Mouse (Mus musculus) embryonic facial prominence, embryonic 10.5 days (tissue): Measurements from ENCODE around the gene Rnf144a. TPM values are rescaled to one million over a fixed set of nuclear protein-coding genes. Genes with fewer than 3 reads are reported as not detected.

Experiments used
- DNase-seq: peaks from one replicate; pipeline ENCODE4 v3.0.0-alpha.2; 2017; ENCODE audit warnings: low spot score
- H3K27ac ChIP-seq: fragments of 300-500 bp; sonication (generic); replicated peaks from 2 replicates; pipeline ENCODE4 v1.5.1; 2016; ENCODE audit warnings: mild to moderate bottlenecking
- H3K27me3 ChIP-seq: fragments of 300-500 bp; sonication (generic); replicated peaks from 2 replicates; pipeline ENCODE4 v1.6.1; 2016; ENCODE audit warnings: low read depth, mild to moderate bottlenecking; ENCODE audit not compliant: poor library complexity, severe bottlenecking
- H3K36me3 ChIP-seq: fragments of 300-500 bp; sonication (generic); replicated peaks from 2 replicates; pipeline ENCODE4 v1.6.1; 2016; ENCODE audit warnings: mild to moderate bottlenecking, moderate library complexity
- H3K4me1 ChIP-seq: fragments of 300-500 bp; sonication (generic); 2 replicates; pipeline ENCODE4 v1.6.1; 2016
- H3K4me3 ChIP-seq: fragments of 300-500 bp; sonication (generic); 2 replicates; pipeline ENCODE4 v1.5.1; 2016; ENCODE audit warnings: mild to moderate bottlenecking, moderate library complexity
- H3K9me3 ChIP-seq: fragments of 300-500 bp; sonication (generic); 2 replicates; pipeline ENCODE4 v1.6.1; 2016; ENCODE audit warnings: mild to moderate bottlenecking
- WGBS: fragments of 180-500 bp; shearing (Covaris S2); methylation state at CpG from one replicate; pipeline ENCODE4 v1.1.7; 2016; 5-methylcytosine and 5-hydroxymethylcytosine counted together
- polyA plus RNA-seq: library from polyadenylated mRNA; unstranded; fragments of >200 nt; fragmentation: Nextera tagmentation; extraction: Ambion mirVana; gene quantifications from 2 replicates; pipeline ENCODE4 v1.2.1, GENCODE M21; 2016

The Rnf144a gene
- polyA plus RNA-seq, 1 experiment from 2014 or later, result 44.9 TPM

GRCm38 (mm10) chr12:26385735-26386134 is 29.3 kb downstream of the Rnf144a start:
- Histone ChIP-seq H3K36me3 (peaks cover 99% of the 10 kb centered on the region), H3K27me3 (no peaks in the 10 kb centered on the region), H3K4me1 (peaks cover 18% of the 10 kb centered on the region), H3K9me3 (no peaks in the 10 kb centered on the region), H3K27ac (no peak overlapping the region), H3K4me3 (no peak overlapping the region)
- DNase-seq, result no peak
- 84% methylated on average over 6 of the region's 6 CpGs for WGBS

DNA sequence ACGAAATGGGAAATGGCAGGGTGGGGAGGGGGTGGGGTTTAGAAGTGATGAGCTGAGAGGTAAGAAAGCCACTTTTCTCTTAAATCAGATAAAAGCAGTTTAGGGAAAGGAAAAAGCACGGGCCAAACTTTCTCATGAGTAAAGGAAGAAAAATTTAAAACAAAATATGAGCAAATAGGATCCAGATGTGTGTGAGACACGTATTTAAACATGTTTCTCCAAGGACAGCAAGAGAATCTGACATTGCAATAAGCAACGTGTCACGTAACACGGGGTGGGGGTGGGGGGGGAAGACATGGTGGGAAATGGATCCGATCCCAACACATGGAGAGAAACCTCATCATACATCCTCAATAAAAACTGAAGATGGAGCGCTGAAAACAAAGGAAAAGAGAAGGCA is 33.3 kb downstream of the Rnf144a start:
- H3K36me3 ChIP-seq, result peaks cover 99% of the 10 kb centered on the region
- no peak overlapping the region for H3K27ac ChIP-seq
- no peak overlapping the region for H3K4me3 ChIP-seq
- no peaks in the 10 kb centered on the region for H3K27me3 ChIP-seq
- DNase-seq, result no peak
- no peaks in the 10 kb centered on the region for H3K9me3 ChIP-seq
- 80% methylated on average over 8 of the region's 8 CpGs for WGBS
- H3K4me1 ChIP-seq, result peaks cover 2% of the 10 kb centered on the region; the same call in 1 of the 2 replicates

DNA sequence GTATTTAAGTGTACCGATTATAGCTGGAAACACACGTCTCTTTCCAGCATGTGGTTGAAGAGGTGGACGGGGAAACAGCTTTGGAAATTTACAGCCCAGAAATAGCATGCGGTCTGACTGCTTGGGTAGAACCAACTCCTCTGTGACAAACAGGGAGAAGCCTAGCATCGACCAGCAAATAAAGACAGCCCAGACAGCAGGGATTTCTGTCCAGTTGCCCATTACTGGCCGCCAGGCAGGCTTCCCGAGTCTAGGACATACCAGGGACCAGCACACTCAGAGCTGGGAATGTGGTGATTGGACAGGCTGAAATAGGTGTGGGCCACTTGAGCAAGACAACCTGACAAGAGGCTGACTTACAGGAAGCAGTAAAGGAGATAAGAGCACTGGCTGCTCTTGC is 35.3 kb downstream of the Rnf144a start:
- no peak for DNase-seq
- Histone ChIP-seq H3K27me3 (no peaks in the 10 kb centered on the region), H3K27ac (no peak overlapping the region), H3K36me3 (peaks cover 99% of the 10 kb centered on the region), H3K4me3 (no peak overlapping the region), H3K9me3 (no peaks in the 10 kb centered on the region), H3K4me1 (no peaks in the 10 kb centered on the region)
- WGBS, result 91% methylated on average over 7 of the region's 7 CpGs

DNA sequence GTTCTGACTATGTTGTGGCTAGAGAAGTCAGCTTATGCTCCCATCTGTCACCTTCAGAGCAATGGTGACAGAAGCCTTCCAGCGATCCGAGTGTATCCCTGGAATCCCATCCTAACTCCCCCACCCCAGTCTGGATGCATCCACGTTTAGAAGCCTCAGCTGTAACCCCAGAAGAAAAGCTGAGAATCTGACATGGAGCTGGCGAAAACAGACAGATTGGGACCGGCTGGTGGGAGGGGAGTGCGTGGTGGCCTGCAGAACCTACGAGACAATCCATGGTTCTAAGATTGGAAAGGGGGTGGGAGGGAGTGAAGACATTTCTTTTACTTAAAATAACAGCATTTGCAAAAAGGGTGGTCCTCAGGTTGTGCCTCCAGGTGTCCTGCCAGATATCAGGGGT is 37.4 kb downstream of the Rnf144a start:
- Histone ChIP-seq H3K27ac (no peak overlapping the region), H3K9me3 (no peaks in the 10 kb centered on the region), H3K4me3 (no peak overlapping the region), H3K36me3 (peaks cover 98% of the 10 kb centered on the region), H3K27me3 (no peaks in the 10 kb centered on the region), H3K4me1 (no peaks in the 10 kb centered on the region)
- WGBS, result 91% methylated on average over 7 of the region's 7 CpGs
- DNase-seq, result no peak

- Histone ChIP-seq H3K4me1 (no peaks in the 10 kb centered on the region), H3K27ac (no peak overlapping the region), H3K4me3 (no peak overlapping the region), H3K9me3 (no peaks in the 10 kb centered on the region), H3K27me3 (no peaks in the 10 kb centered on the region), H3K36me3 (peaks cover 94% of the 10 kb centered on the region)
- 90% methylated on average over 8 of the region's 8 CpGs for WGBS
- no peak for DNase-seq
These were observed 38.3 kb downstream of the Rnf144a start for GRCm38 (mm10) chr12:26376541-26377323.

DNA sequence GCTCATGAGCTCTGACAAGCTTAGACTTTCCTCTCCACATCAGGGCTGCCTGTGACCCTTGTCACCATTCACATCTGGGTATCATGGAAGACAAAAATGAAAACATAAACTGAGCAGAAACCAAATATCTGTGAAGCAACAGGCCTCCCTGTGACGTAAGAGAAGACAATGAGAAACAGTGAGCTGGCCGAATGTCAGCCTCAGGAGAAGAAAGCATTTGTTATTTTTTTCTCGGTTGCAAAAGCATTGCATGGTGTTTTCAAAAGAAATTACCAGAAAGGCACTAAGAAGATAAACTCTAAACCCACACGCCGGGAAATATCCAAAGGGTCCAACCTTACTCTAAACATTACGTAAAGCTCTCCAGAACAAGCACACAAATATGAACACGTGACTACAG is 41.3 kb downstream of the Rnf144a start:
- 86% methylated on average over 7 of the region's 7 CpGs for WGBS

DNA sequence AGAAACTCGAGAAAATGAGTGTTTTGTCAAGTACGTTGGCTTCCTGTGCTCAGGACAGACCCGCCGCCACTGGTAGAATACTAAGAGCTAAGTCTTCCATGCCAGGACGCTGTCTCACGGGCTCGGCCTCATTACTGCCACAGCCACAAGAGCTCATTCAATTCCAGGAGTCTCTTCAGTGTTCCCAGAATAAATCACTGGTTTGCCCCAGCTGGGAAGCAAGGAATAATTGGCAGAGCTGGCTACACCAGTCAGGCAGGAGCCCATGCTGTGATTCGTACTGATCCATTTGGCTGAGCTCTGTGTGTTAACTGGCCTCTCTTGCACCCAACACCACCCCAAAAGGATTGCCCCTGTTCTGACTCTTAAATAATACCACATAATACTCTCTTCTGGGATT is 45.0 kb downstream of the Rnf144a start:
- peaks cover 52% of the 10 kb centered on the region for H3K36me3 ChIP-seq
- no peak overlapping the region for H3K4me3 ChIP-seq
- 87% methylated on average over 8 of the region's 8 CpGs for WGBS
- no peaks in the 10 kb centered on the region for H3K27me3 ChIP-seq
- no peak overlapping the region for H3K27ac ChIP-seq
- DNase-seq, result no peak
- H3K4me1 ChIP-seq, result peaks cover 9% of the 10 kb centered on the region; the same call in 1 of the 2 replicates
- no peaks in the 10 kb centered on the region for H3K9me3 ChIP-seq

More for the DNA sequence above, 41.3 kb downstream of the Rnf144a start:
- Histone ChIP-seq H3K27ac (no peak overlapping the region), H3K9me3 (no peaks in the 10 kb centered on the region), H3K36me3 (peaks cover 79% of the 10 kb centered on the region), H3K4me3 (no peak overlapping the region), H3K4me1 (peaks cover 8% of the 10 kb centered on the region; the same call in 1 of the 2 replicates), H3K27me3 (no peaks in the 10 kb centered on the region)
- DNase-seq, result no peak

DNA sequence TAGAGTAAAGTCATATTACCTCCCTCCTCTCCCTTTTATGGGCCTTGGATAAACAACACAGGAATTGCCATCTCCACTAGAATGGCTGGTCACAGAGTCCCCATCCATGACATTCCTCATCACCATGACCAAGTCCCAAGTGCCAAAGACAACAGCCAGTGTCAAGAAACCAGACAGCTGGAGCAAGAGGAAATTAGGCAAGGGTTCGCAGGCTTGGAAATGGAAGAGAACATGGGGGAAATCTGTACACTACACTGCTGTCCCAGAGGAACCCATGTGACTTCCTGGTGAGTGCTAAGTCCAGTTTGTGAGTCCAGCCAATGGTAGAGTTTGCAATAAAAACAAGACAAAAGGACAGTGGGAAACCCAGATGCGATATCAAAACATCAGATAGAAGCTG is 47.7 kb downstream of the Rnf144a start:
- H3K27ac ChIP-seq, result no peak overlapping the region
- H3K36me3 ChIP-seq, result peaks cover 44% of the 10 kb centered on the region
- H3K9me3 ChIP-seq, result no peaks in the 10 kb centered on the region
- H3K27me3 ChIP-seq, result no peaks in the 10 kb centered on the region
- H3K4me3 ChIP-seq, result no peak overlapping the region
- DNase-seq, result no peak
- H3K4me1 ChIP-seq, result peaks cover 9% of the 10 kb centered on the region; the same call in 1 of the 2 replicates
- 92% methylated on average over 2 of the region's 2 CpGs for WGBS

GRCm38 (mm10) chr12:26366372-26366771 is 48.7 kb downstream of the Rnf144a start:
- H3K36me3 ChIP-seq, result peaks cover 42% of the 10 kb centered on the region
- WGBS, result 88% methylated on average over 4 of the region's 4 CpGs
- no peaks in the 10 kb centered on the region for H3K9me3 ChIP-seq
- H3K4me3 ChIP-seq, result no peak overlapping the region
- H3K27ac ChIP-seq, result no peak overlapping the region
- peaks cover 9% of the 10 kb centered on the region; the same call in 1 of the 2 replicates for H3K4me1 ChIP-seq
- no peaks in the 10 kb centered on the region for H3K27me3 ChIP-seq
- no peak for DNase-seq

- H3K4me3 ChIP-seq, result no peak overlapping the region
- DNase-seq, result no peak
- H3K4me1 ChIP-seq, result peaks cover 9% of the 10 kb centered on the region; the same call in 1 of the 2 replicates
- H3K9me3 ChIP-seq, result no peaks in the 10 kb centered on the region
- H3K27me3 ChIP-seq, result no peaks in the 10 kb centered on the region
- peaks cover 35% of the 10 kb centered on the region for H3K36me3 ChIP-seq
- no peak overlapping the region for H3K27ac ChIP-seq
- whole genome bisulfite sequencing, result 98% methylated on average over 3 of the region's 3 CpGs
These were observed 49.3 kb downstream of the Rnf144a start for GRCm38 (mm10) chr12:26365531-26366315.

- Histone ChIP-seq H3K9me3 (no peaks in the 10 kb centered on the region), H3K27me3 (no peaks in the 10 kb centered on the region), H3K4me1 (peaks cover 9% of the 10 kb centered on the region; the same call in 1 of the 2 replicates), H3K27ac (no peak overlapping the region), H3K4me3 (no peak overlapping the region), H3K36me3 (peaks cover 35% of the 10 kb centered on the region)
- WGBS, result 95% methylated on average over 5 of the region's 5 CpGs
- no peak for DNase-seq
These were observed 50.2 kb downstream of the Rnf144a start for GRCm38 (mm10) chr12:26364822-26365221.

- no peaks in the 10 kb centered on the region for H3K9me3 ChIP-seq
- whole genome bisulfite sequencing, result 80% methylated on average over 10 of the region's 10 CpGs
- DNase-seq, result no peak
- H3K27ac ChIP-seq, result no peak overlapping the region
- no peak overlapping the region for H3K4me3 ChIP-seq
- no peaks in the 10 kb centered on the region for H3K27me3 ChIP-seq
- H3K36me3 ChIP-seq, result peaks cover 26% of the 10 kb centered on the region
- peaks cover 7% of the 10 kb centered on the region for H3K4me1 ChIP-seq
These were observed 54.0 kb downstream of the Rnf144a start for GRCm38 (mm10) chr12:26360946-26361523.
